Mouse (Mus musculus): ENCODE data around the gene Xbp1. TPM values are rescaled to one million over a fixed set of nuclear protein-coding genes. Genes with fewer than 3 reads are reported as not detected.
"Not testable (repeated sequence)": the region's sequence is repeated elsewhere in the genome, so short reads cannot be mapped to it uniquely, and the experiment has no call there.

Xbp1 gene
- polyA plus RNA-seq, 1 experiment from 2014 or later, result 109 TPM

- H3K4me2 ChIP-seq, result no peak overlapping the region
- H3K9ac ChIP-seq, result no peak overlapping the region
- H3K27ac ChIP-seq (replicated peaks), result no peak overlapping the region
- 54% methylated on average over 6 of the region's 6 CpGs for WGBS (ENCODE audit: insufficient replicate concordance)
- no peaks in the 10 kb centered on the region for H3K9me3 ChIP-seq (replicated peaks)
- peaks cover 94% of the 10 kb centered on the region for H3K36me3 ChIP-seq (replicated peaks)
- H3K4me3 ChIP-seq (replicated peaks), result no peak overlapping the region
- peaks cover 9% of the 10 kb centered on the region; the same call in 1 of the 2 replicates for H3K4me1 ChIP-seq (replicated peaks)
- ATAC-seq (ENCODE audit: insufficient read depth), result no peak
- H3K27me3 ChIP-seq, result no peaks in the 10 kb centered on the region
These were observed 10.3 kb downstream of the Xbp1 start for GRCm38 (mm10) chr11:5530717-5531116.

- 85% methylated on average over 5 of the region's 5 CpGs for WGBS (ENCODE audit: insufficient replicate concordance)
- Histone ChIP-seq H3K4me2 (no peak overlapping the region), H3K27me3 (no peaks in the 10 kb centered on the region), H3K9ac (no peak overlapping the region), H3K27ac (replicated peaks) (no peak overlapping the region), H3K9me3 (replicated peaks) (no peaks in the 10 kb centered on the region), H3K4me3 (replicated peaks) (no peak overlapping the region), H3K4me1 (replicated peaks) (peaks cover 11% of the 10 kb centered on the region), H3K36me3 (replicated peaks) (peaks cover 81% of the 10 kb centered on the region)
- peak; percentile 37; the same call in 1 of the 2 replicates for ATAC-seq (ENCODE audit: insufficient read depth)
These were observed 12.6 kb downstream of the Xbp1 start for GRCm38 (mm10) chr11:5533108-5533507.

- not testable (repeated sequence) for H3K4me3 ChIP-seq (replicated peaks)
- WGBS (ENCODE audit: insufficient replicate concordance), result 81% methylated on average over 4 of the region's 4 CpGs
- H3K36me3 ChIP-seq (replicated peaks), result peaks cover 53% of the 10 kb centered on the region
These were observed 17.0 kb downstream of the Xbp1 start for GRCm38 (mm10) chr11:5537454-5537853.

GRCm38 (mm10) chr11:5540331-5540730 lies 19.9 kb downstream of the Xbp1 start:
- H3K4me2 ChIP-seq, result peak overlapping the region; percentile 88
- peak overlapping the region; percentile 88 for H3K4me3 ChIP-seq (replicated peaks)
- no peaks in the 10 kb centered on the region for H3K27me3 ChIP-seq
- peaks cover 38% of the 10 kb centered on the region for H3K4me1 ChIP-seq (replicated peaks)
- 0 out of 2 replicates have a peak overlapping the region, but pooled peaks have one; percentile 90 for H3K27ac ChIP-seq (replicated peaks)
- 39% methylated on average over 4 of the region's 4 CpGs for WGBS (ENCODE audit: insufficient replicate concordance)
- peaks cover 24% of the 10 kb centered on the region for H3K36me3 ChIP-seq (replicated peaks)
- no peaks in the 10 kb centered on the region for H3K9me3 ChIP-seq (replicated peaks)
- peak overlapping the region; percentile 78; the same call in 1 of the 2 replicates for H3K9ac ChIP-seq
- no peak for ATAC-seq (ENCODE audit: insufficient read depth)

More at GRCm38 (mm10) chr11:5537454-5537853, 17.0 kb downstream of the Xbp1 start:
- H3K9me3 ChIP-seq (replicated peaks); ATAC-seq (ENCODE audit: insufficient read depth); H3K4me2 ChIP-seq; H3K9ac ChIP-seq; H3K27ac ChIP-seq (replicated peaks); H3K27me3 ChIP-seq: not testable (repeated sequence)
- peaks cover 33% of the 10 kb centered on the region for H3K4me1 ChIP-seq (replicated peaks)

- no peak for ATAC-seq (ENCODE audit: insufficient read depth)
- under 1% methylated on average over 28 of the region's 28 CpGs for WGBS (ENCODE audit: insufficient replicate concordance)
- no peaks in the 10 kb centered on the region for H3K27me3 ChIP-seq
These were observed 20.9 kb downstream of the Xbp1 start for GRCm38 (mm10) chr11:5541230-5541798.

GRCm38 (mm10) chr11:5541799-5542481 lies 21.5 kb downstream of the Xbp1 start, which contains the start of gene Ccdc117:
Gene Ccdc117 (minus strand): TSS chr11:5542187.
- Histone ChIP-seq H3K9me3 (replicated peaks) (no peaks in the 10 kb centered on the region), H3K36me3 (replicated peaks) (peaks cover 16% of the 10 kb centered on the region), H3K4me2 (peak within 1 kb of the TSS; percentile 88), H3K27me3 (no peaks in the 10 kb centered on the region), H3K4me1 (replicated peaks) (peaks cover 38% of the 10 kb centered on the region), H3K27ac (replicated peaks) (peak within 1 kb of the TSS; percentile 90), H3K9ac (peak within 1 kb of the TSS; percentile 78), H3K4me3 (replicated peaks) (peak within 1 kb of the TSS; percentile 88)
- ATAC-seq (ENCODE audit: insufficient read depth), result peak; percentile 97
- under 1% methylated on average over 65 of the region's 65 CpGs for WGBS (ENCODE audit: insufficient replicate concordance)

More at GRCm38 (mm10) chr11:5541230-5541798, 20.9 kb downstream of the Xbp1 start:
- H3K4me2 ChIP-seq, result peak overlapping the region; percentile 88
- H3K4me3 ChIP-seq (replicated peaks), result peak overlapping the region; percentile 88
- H3K9me3 ChIP-seq (replicated peaks), result no peaks in the 10 kb centered on the region
- H3K27ac ChIP-seq (replicated peaks), result peak overlapping the region; percentile 90
- H3K9ac ChIP-seq, result peak overlapping the region; percentile 78
- peaks cover 21% of the 10 kb centered on the region for H3K36me3 ChIP-seq (replicated peaks)
- H3K4me1 ChIP-seq (replicated peaks), result peaks cover 38% of the 10 kb centered on the region

GRCm38 (mm10) chr11:5542482-5543185 lies 22.2 kb downstream of the Xbp1 start:
- peak overlapping the region; percentile 88 for H3K4me3 ChIP-seq (replicated peaks)
- ATAC-seq (ENCODE audit: insufficient read depth), result no peak
- H3K27ac ChIP-seq (replicated peaks), result peak overlapping the region; percentile 90; the same call in 1 of the 2 replicates
- no peak overlapping the region for H3K9ac ChIP-seq
- H3K4me2 ChIP-seq, result peak overlapping the region; percentile 88
- H3K9me3 ChIP-seq (replicated peaks), result no peaks in the 10 kb centered on the region
- H3K27me3 ChIP-seq, result no peaks in the 10 kb centered on the region
- H3K36me3 ChIP-seq (replicated peaks), result peaks cover 16% of the 10 kb centered on the region
- 34% methylated on average over 5 of the region's 5 CpGs for WGBS (ENCODE audit: insufficient replicate concordance)
- H3K4me1 ChIP-seq (replicated peaks), result peaks cover 38% of the 10 kb centered on the region

- H3K4me1 ChIP-seq (replicated peaks), result peaks cover 34% of the 10 kb centered on the region
- peaks cover 12% of the 10 kb centered on the region for H3K36me3 ChIP-seq (replicated peaks)
- no peak overlapping the region for H3K27ac ChIP-seq (replicated peaks)
- WGBS (ENCODE audit: insufficient replicate concordance), result 45% methylated on average over 1 of the region's 1 CpGs
- no peaks in the 10 kb centered on the region for H3K27me3 ChIP-seq
- no peak for ATAC-seq (ENCODE audit: insufficient read depth)
- no peak overlapping the region for H3K9ac ChIP-seq
- no peak overlapping the region for H3K4me2 ChIP-seq
- no peaks in the 10 kb centered on the region for H3K9me3 ChIP-seq (replicated peaks)
- H3K4me3 ChIP-seq (replicated peaks), result no peak overlapping the region
These were observed 22.8 kb downstream of the Xbp1 start for GRCm38 (mm10) chr11:5543281-5543680.

GRCm38 (mm10) chr11:5544709-5545108 lies 24.2 kb downstream of the Xbp1 start:
- not testable (repeated sequence) for H3K27me3 ChIP-seq; H3K4me2 ChIP-seq; H3K9me3 ChIP-seq (replicated peaks); ATAC-seq (ENCODE audit: insufficient read depth); H3K36me3 ChIP-seq (replicated peaks); H3K27ac ChIP-seq (replicated peaks); H3K9ac ChIP-seq; H3K4me3 ChIP-seq (replicated peaks)
- peaks cover 21% of the 10 kb centered on the region for H3K4me1 ChIP-seq (replicated peaks)
- WGBS (ENCODE audit: insufficient replicate concordance), result 70% methylated on average over 1 of the region's 1 CpGs

- H3K9me3 ChIP-seq (replicated peaks), result no peaks in the 10 kb centered on the region
- H3K9ac ChIP-seq, result no peak overlapping the region
- no peak overlapping the region for H3K4me3 ChIP-seq (replicated peaks)
- ATAC-seq (ENCODE audit: insufficient read depth), result no peak
- H3K36me3 ChIP-seq (replicated peaks), result no peaks in the 10 kb centered on the region
- no peak overlapping the region for H3K27ac ChIP-seq (replicated peaks)
- peaks cover 16% of the 10 kb centered on the region for H3K4me1 ChIP-seq (replicated peaks)
- H3K4me2 ChIP-seq, result no peak overlapping the region
- WGBS (ENCODE audit: insufficient replicate concordance), result 62% methylated on average over 4 of the region's 4 CpGs
- H3K27me3 ChIP-seq, result no peaks in the 10 kb centered on the region
These were observed 25.0 kb downstream of the Xbp1 start for GRCm38 (mm10) chr11:5545457-5545856.

- H3K4me3 ChIP-seq (replicated peaks), result no peak overlapping the region
- H3K27ac ChIP-seq (replicated peaks), result no peak overlapping the region
- WGBS (ENCODE audit: insufficient replicate concordance), result 49% methylated on average over 3 of the region's 3 CpGs
- no peak overlapping the region for H3K9ac ChIP-seq
- ATAC-seq (ENCODE audit: insufficient read depth), result no peak
- H3K9me3 ChIP-seq (replicated peaks), result no peaks in the 10 kb centered on the region
- H3K27me3 ChIP-seq, result no peaks in the 10 kb centered on the region
- H3K4me2 ChIP-seq, result no peak overlapping the region
- H3K36me3 ChIP-seq (replicated peaks), result no peaks in the 10 kb centered on the region
- peaks cover 8% of the 10 kb centered on the region for H3K4me1 ChIP-seq (replicated peaks)
These were observed 26.2 kb downstream of the Xbp1 start for GRCm38 (mm10) chr11:5546693-5547092.

Data from liver, embryonic 15.5 days (tissue).